Mouse (Mus musculus) hematopoietic multipotent progenitor cell, adult 10-12 weeks (in vitro differentiated cells): ENCODE data around the gene Pnliprp1. TPM values are rescaled to one million over a fixed set of nuclear protein-coding genes. Genes with fewer than 3 reads are reported as not detected.

Source experiments
- polyA plus RNA-seq: library from polyadenylated mRNA; stranded (reverse); fragments of >175 nt; gene quantifications from 2 replicates; pipeline ENCODE4 v1.2.3, GENCODE M21; 2012; ENCODE audit warnings: low replicate concordance

Gene Pnliprp1
- polyA plus RNA-seq = not detected in 2 replicates

GRCm38 (mm10) chr19:58728445-58729031, at the start of gene Pnliprp1:
Gene Pnliprp1, plus strand, starts transcription at chr19:58728887.

GRCm38 (mm10) chr19:58759423-58759822, 30.7 kb downstream of the Pnliprp1 start, which contains the start of gene Pnliprp2:
Gene Pnliprp2, plus strand, starts transcription at chr19:58759719.

Other genes starting within 250 kb of the Pnliprp1 start
- gene Ccdc172, start 216.9 kb upstream of the Pnliprp1 start, polyA plus RNA-seq = not detected in 2 replicates
- gene Pnlip, start 76.4 kb upstream of the Pnliprp1 start, polyA plus RNA-seq = 0.68 TPM in 1 of 2 replicates, not detected in the other
- not detected in 2 replicates for gene Pnliprp2, start 30.8 kb downstream of the Pnliprp1 start, polyA plus RNA-seq
- gene 1700019N19Rik, start 65.6 kb downstream of the Pnliprp1 start, polyA plus RNA-seq = not detected in 2 replicates
- gene Eno4, start 214.5 kb downstream of the Pnliprp1 start, polyA plus RNA-seq = not detected in 2 replicates
- gene Hspa12a, start 214.8 kb downstream of the Pnliprp1 start, polyA plus RNA-seq = 0.56 and 0.74 TPM in 2 replicates